Mouse (Mus musculus): ENCODE data around the gene Fam171a2. TPM values are rescaled to one million over a fixed set of nuclear protein-coding genes. Genes with fewer than 3 reads are reported as not detected.

Fam171a2 gene
- polyA plus RNA-seq, 1 experiment from 2014 or later, result 18.0 TPM

DNA sequence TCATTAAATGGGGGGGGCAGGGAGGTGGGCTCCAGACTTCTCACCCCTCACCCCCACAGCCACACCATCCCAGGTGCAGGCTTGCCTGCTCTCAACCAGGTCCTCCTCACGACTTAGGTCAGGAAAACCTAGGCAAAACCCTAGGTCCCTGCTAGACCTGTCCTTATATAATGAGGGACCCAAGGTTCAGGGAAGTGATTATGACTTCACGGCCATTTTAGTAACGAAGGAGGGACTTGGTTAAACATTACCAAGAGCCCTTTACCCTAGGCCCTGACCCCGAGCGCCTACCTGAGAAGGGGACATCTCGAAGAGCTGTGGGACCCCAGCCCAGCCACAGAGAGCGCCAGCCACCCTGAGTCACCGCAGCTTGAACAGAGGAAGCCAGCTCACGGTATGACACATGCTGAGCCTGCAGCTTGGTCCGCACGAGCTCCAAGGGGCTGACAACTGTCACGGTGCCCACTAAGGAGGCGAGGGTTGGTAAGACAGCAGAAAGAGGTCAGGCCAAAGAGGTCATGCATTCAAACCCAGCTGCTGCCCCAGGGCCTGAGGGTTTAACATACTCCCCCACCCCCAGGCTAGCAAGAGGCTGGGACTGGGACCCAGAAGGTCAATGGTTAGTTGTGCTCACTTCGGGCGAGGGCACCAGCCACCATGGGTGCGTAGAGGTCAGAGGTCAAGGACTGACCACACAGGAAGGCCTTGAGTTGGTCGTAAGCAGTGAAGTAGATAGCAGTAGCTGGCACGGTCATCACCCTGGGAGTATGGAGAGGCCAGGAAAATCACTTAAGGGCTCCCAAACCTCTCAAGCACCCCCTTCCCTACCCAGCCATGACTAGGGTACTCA, 43.1 kb downstream of the Fam171a2 start:
- Histone ChIP-seq H3K9ac (replicated peaks) (peak overlapping the region; percentile 20; the same call in 1 of the 2 replicates), H3K36me3 (peaks cover 52% of the 10 kb centered on the region), H3K27me3 (peaks cover 19% of the 10 kb centered on the region), H3K4me3 (no peak overlapping the region), H3K27ac (replicated peaks) (no peak overlapping the region), H3K4me1 (peaks cover 44% of the 10 kb centered on the region), H3K9me3 (no peaks in the 10 kb centered on the region), H3K4me2 (replicated peaks) (0 out of 2 replicates have a peak overlapping the region, but pooled peaks have one; percentile 3)
- 82% methylated on average over 18 of the region's 18 CpGs for WGBS
- ATAC-seq (ENCODE audit: low FRiP score, low read depth), result no peak

DNA sequence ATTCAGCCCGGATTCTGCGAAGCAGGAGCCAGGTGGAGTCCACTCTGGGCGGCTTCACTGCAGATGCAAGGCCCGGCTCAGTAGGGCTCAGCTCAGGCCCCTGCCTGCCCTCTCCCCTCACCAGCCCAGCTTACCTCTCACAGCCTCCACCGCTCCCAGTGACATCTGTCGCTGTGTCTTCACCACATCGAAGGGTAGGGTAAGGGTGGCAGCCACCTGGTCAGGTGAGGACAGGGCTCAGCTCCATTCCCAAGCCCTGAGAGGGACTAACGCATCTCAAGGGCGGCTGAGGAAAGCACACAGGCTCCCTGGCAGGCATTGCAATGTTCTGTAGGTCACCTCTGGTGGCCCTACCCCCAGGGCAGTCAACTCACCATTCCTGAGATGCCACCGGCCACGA, 43.8 kb downstream of the Fam171a2 start:
- no peak for ATAC-seq (ENCODE audit: low FRiP score, low read depth)
- peaks cover 54% of the 10 kb centered on the region for H3K36me3 ChIP-seq
- H3K4me1 ChIP-seq, result peaks cover 50% of the 10 kb centered on the region
- H3K4me3 ChIP-seq, result no peak overlapping the region
- no peaks in the 10 kb centered on the region for H3K9me3 ChIP-seq
- WGBS, result 96% methylated on average over 11 of the region's 11 CpGs
- H3K27me3 ChIP-seq, result peaks cover 24% of the 10 kb centered on the region
- H3K9ac ChIP-seq (replicated peaks), result no peak overlapping the region
- H3K4me2 ChIP-seq (replicated peaks), result no peak overlapping the region
- H3K27ac ChIP-seq (replicated peaks), result no peak overlapping the region

DNA sequence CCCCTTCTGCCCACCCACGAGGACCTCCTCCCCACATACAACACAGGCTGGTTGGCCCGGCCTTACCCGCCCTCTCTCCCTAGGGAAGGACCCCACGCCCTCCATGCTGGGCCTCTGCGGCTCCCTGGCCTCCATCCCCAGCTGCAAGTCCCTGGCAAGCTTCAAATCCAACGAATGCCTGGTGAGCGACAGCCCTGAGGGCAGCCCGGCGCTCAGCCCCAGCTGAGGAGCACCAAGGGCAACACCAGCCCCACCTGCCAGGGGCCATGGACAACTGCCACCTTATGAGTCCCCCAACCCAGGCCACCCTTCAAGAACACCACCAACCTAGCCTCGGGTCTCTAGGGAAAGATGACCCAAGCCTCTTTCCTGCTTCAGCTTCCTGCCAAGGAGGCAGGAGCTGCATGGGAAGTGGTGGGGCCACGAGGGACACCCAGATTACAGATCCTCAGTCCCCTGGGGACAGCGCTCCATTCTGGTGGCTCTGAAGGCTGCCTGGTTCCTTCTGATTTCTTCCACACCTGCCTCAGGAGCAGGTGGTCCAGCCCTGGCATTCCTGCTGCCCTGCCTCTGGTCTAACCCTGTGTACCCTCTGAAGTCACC, 45.5 kb downstream of the Fam171a2 start:
- 51% methylated on average over 12 of the region's 12 CpGs for WGBS
- no peak overlapping the region for H3K4me3 ChIP-seq
- H3K27me3 ChIP-seq, result peaks cover 38% of the 10 kb centered on the region
- H3K27ac ChIP-seq (replicated peaks), result 0 out of 2 replicates have a peak overlapping the region, but pooled peaks have one; percentile 36
- H3K4me1 ChIP-seq, result peaks cover 57% of the 10 kb centered on the region
- no peaks in the 10 kb centered on the region for H3K9me3 ChIP-seq
- no peak overlapping the region for H3K9ac ChIP-seq (replicated peaks)
- H3K4me2 ChIP-seq (replicated peaks), result no peak overlapping the region
- ATAC-seq (ENCODE audit: low FRiP score, low read depth), result no peak
- H3K36me3 ChIP-seq, result peaks cover 63% of the 10 kb centered on the region

DNA sequence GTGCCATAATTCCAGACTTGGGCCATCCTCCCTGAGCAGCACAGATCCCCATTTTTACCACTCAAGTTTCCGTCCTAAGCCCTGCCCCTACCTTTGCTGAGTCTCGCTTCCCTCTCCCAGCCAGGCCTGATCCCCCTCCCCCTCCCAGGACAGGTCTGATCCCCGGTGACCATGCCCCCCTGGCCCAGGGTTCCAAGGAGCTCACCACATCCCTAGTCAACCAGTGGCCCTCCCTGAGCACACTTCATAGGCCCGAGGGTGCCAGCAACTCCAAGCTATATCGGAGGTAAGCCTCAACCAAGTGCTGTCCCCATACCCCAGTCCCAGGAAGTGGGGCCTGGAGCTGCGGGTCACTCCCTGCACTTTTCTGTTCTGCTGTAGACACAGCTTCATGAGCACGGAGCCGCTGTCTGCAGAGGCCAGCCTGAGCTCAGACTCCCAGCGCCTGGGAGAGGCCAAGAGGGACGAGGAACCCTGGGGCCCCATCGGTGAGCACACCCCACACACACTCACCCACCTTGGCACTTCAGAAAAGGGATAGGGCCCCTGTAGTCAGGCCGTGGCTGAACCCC, 46.9 kb downstream of the Fam171a2 start:
- peaks cover 58% of the 10 kb centered on the region for H3K4me1 ChIP-seq

DNA sequence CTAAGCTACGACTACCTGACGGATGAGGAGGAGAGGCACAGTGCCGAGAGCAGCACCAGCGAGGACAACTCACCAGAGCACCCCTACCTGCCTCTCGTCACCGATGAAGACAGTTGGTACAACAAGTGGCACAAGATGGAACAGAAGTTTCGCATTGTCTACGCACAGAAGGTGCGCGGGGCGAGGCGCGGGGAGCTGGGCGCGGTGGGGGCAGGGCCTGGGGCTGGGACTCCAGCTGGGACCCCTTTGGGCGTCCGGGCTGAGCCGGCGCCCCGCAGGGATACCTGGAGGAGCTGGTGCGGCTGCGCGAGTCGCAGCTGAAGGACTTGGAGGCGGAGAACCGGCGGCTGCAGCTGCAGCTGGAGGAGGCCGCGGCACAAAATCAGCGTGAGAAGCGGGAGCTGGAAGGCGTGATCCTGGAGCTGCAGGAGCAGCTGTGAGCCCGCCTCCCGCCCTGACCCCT, 47.8 kb downstream of the Fam171a2 start:
- 2% methylated on average over 33 of the region's 34 CpGs for WGBS
- Histone ChIP-seq H3K4me3 (peak overlapping the region; percentile 18; the same call in 1 of the 2 replicates), H3K27ac (replicated peaks) (0 out of 2 replicates have a peak overlapping the region, but pooled peaks have one; percentile 10), H3K9me3 (no peaks in the 10 kb centered on the region), H3K36me3 (peaks cover 62% of the 10 kb centered on the region), H3K4me2 (replicated peaks) (peak overlapping the region; percentile 36), H3K9ac (replicated peaks) (no peak overlapping the region), H3K4me1 (peaks cover 58% of the 10 kb centered on the region), H3K27me3 (peaks cover 38% of the 10 kb centered on the region)
- ATAC-seq (ENCODE audit: low FRiP score, low read depth), result no peak

More for the DNA sequence above, 46.9 kb downstream of the Fam171a2 start:
- H3K9me3 ChIP-seq, result no peaks in the 10 kb centered on the region
- H3K4me3 ChIP-seq, result no peak overlapping the region
- ATAC-seq (ENCODE audit: low FRiP score, low read depth), result no peak
- no peak overlapping the region for H3K4me2 ChIP-seq (replicated peaks)
- peaks cover 38% of the 10 kb centered on the region for H3K27me3 ChIP-seq
- H3K9ac ChIP-seq (replicated peaks), result no peak overlapping the region
- H3K27ac ChIP-seq (replicated peaks), result 0 out of 2 replicates have a peak overlapping the region, but pooled peaks have one; percentile 6
- peaks cover 63% of the 10 kb centered on the region for H3K36me3 ChIP-seq
- 28% methylated on average over 12 of the region's 12 CpGs for WGBS

DNA sequence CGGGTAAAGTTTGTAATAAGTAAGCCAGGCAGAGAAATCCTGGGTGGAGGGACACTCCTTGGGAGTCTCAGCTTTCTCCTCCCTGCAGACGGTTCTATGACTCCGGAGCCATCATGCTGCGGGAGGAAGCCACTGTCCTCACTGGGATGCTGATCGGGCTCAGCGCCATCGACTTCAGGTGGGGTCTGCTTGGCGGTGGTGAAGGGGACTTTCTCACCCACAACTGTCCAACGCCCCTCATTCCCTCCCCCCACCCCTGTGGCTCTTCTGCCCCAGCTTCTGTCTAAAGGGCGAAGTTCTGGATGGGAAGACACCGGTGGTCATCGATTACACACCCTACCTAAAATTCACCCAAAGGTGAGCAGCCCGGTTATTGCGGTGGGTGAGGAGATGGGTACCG, 48.4 kb downstream of the Fam171a2 start:
- peaks cover 60% of the 10 kb centered on the region for H3K4me1 ChIP-seq

DNA sequence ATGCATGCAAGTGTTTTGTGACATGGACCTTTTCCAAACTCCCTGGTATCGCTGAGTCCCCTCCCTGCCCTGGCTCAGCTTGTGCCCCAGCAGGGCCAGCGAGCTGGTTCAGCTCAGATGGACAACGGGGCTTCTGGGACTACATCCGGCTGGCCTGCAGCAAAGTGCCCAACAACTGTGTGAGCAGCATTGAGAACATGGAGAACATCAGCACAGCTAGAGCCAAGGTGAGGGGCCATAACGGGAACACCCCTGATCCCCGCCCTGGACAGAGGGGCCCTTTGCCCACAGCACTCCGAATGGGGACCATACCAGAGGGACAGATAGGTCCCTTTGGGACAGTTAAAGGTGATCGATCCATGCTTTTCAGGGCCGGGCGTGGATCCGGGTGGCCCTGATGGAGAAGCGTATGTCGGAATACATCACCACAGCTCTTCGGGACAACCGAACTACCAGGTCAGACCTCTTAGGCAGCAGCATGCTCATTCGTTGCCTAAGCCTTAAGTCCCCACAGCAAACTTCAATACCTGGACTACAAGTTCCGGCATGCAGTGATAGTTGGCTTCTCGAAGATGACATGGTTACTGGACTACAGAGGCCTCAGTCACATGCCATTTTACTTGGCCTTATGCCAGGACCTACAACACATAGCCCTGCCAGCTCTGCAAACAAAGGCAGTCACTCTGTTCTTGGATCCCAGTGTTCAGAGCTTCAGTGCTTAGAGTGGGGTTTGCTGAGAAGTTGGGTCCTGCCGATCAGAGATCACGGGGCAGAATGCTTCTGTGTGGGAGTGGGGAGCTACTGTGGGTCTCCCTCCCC, 49.3 kb downstream of the Fam171a2 start:
- Histone ChIP-seq H3K9ac (replicated peaks) (peak overlapping the region; percentile 37; the same call in 1 of the 2 replicates), H3K36me3 (peaks cover 47% of the 10 kb centered on the region), H3K27me3 (peaks cover 38% of the 10 kb centered on the region), H3K9me3 (no peaks in the 10 kb centered on the region), H3K4me2 (replicated peaks) (0 out of 2 replicates have a peak overlapping the region, but pooled peaks have one; percentile 63), H3K4me3 (no peak overlapping the region), H3K27ac (replicated peaks) (no peak overlapping the region), H3K4me1 (peaks cover 66% of the 10 kb centered on the region)
- ATAC-seq (ENCODE audit: low FRiP score, low read depth), result no peak
- WGBS, result 83% methylated on average over 20 of the region's 20 CpGs

More for the DNA sequence above, 48.4 kb downstream of the Fam171a2 start:
- H3K9me3 ChIP-seq, result no peaks in the 10 kb centered on the region
- H3K27ac ChIP-seq (replicated peaks), result no peak overlapping the region
- H3K4me3 ChIP-seq, result no peak overlapping the region
- peaks cover 38% of the 10 kb centered on the region for H3K27me3 ChIP-seq
- H3K4me2 ChIP-seq (replicated peaks), result no peak overlapping the region; the same call in 1 of the 2 replicates
- peaks cover 56% of the 10 kb centered on the region for H3K36me3 ChIP-seq
- ATAC-seq (ENCODE audit: low FRiP score, low read depth), result no peak
- H3K9ac ChIP-seq (replicated peaks), result no peak overlapping the region
- 20% methylated on average over 15 of the region's 15 CpGs for WGBS

DNA sequence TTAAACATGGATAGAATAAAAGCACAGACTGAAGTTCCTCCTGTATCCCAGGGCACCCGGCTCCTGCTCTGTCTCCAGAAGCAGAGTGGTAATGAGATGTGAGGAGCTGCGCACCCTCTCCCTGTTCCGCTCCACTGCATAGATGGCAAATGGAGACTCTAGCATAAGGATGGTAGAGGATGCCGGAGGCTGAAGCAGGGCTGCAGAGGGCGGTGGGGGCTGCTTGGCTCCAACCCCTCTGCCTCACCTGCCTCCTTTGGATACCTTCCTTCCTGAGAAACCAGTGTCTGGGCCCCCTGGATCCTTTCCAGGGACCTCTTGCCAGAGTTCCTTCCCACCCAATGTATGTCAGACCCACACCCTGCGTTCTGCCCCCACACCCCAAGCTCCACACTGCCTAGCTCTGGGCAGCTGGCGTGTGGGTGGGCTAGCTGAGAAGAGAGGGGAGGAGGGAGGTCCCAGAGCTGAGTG, 50.8 kb downstream of the Fam171a2 start:
- Histone ChIP-seq H3K4me3 (0 out of 2 replicates have a peak overlapping the region, but pooled peaks have one; percentile 6), H3K9me3 (no peaks in the 10 kb centered on the region), H3K36me3 (peaks cover 32% of the 10 kb centered on the region), H3K9ac (replicated peaks) (peak overlapping the region; percentile 7; the same call in 1 of the 2 replicates), H3K4me1 (peaks cover 73% of the 10 kb centered on the region), H3K4me2 (replicated peaks) (peak overlapping the region; percentile 63), H3K27me3 (peaks cover 38% of the 10 kb centered on the region), H3K27ac (replicated peaks) (no peak overlapping the region)
- 78% methylated on average over 7 of the region's 7 CpGs for WGBS
- no peak for ATAC-seq (ENCODE audit: low FRiP score, low read depth)

DNA sequence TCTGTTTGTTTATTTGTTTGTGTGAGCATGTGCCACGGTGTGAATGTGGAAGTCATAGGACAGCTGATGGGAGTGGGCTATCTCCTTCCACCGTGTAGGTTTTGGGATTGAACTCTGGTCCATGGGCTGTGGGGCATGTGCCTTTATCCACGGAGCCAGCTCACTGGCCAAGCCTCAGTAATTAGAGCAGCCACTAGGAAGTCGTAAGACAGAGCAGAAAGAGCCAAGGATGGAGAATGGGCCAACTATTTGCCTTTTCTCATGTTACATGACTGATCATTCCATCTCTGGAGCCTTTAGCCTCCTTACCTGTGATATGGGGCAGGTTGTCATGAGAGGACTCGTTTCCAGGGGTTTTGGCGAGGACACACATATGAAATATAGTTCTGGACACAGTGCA, 51.2 kb downstream of the Fam171a2 start:
- H3K4me1 ChIP-seq, result peaks cover 73% of the 10 kb centered on the region
- H3K9me3 ChIP-seq, result no peaks in the 10 kb centered on the region
- peaks cover 29% of the 10 kb centered on the region for H3K36me3 ChIP-seq
- peaks cover 38% of the 10 kb centered on the region for H3K27me3 ChIP-seq
- 0 out of 2 replicates have a peak overlapping the region, but pooled peaks have one; percentile 92 for H3K27ac ChIP-seq (replicated peaks)
- H3K4me3 ChIP-seq, result peak overlapping the region; percentile 67; the same call in 1 of the 2 replicates
- H3K4me2 ChIP-seq (replicated peaks), result peak overlapping the region; percentile 63
- no peak for ATAC-seq (ENCODE audit: low FRiP score, low read depth)
- 0 out of 2 replicates have a peak overlapping the region, but pooled peaks have one; percentile 83 for H3K9ac ChIP-seq (replicated peaks)
- WGBS, result 65% methylated on average over 6 of the region's 6 CpGs

DNA sequence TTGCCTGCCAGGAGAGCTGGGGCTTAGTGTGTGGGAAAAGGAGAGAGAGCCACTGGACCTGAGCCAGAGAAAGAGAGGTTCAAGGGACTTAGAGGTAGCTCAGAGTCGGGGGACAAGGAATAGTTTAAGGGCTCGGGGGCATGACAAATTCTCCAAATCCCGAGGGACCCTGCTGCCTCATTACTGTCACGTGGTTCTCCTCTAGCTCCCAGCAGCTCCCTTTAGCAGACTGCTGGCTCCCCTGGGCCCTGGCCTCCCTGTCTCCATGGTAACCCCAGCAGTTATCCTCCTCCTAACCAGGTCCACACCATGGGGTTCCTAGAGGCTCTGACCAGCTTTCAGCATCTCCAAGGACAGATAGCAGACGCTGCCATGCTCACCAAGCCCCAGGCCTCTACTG, 52.2 kb downstream of the Fam171a2 start:
- Histone ChIP-seq H3K36me3 (peaks cover 19% of the 10 kb centered on the region; the same call in 1 of the 2 replicates), H3K4me3 (peak overlapping the region; percentile 67), H3K9me3 (no peaks in the 10 kb centered on the region), H3K9ac (replicated peaks) (peak overlapping the region; percentile 83), H3K27ac (replicated peaks) (peak overlapping the region; percentile 92), H3K4me1 (peaks cover 68% of the 10 kb centered on the region), H3K4me2 (replicated peaks) (peak overlapping the region; percentile 63), H3K27me3 (peaks cover 28% of the 10 kb centered on the region)
- ATAC-seq (ENCODE audit: low FRiP score, low read depth), result no peak
- 0% methylated on average over 5 of the region's 5 CpGs for WGBS

Measured in midbrain, embryonic 12.5 days (tissue).